Mouse (Mus musculus) kidney, adult 2 months (tissue): Measurements from ENCODE around the gene Uxs1. TPM values are rescaled to one million over a fixed set of nuclear protein-coding genes. Genes with fewer than 3 reads are reported as not detected.

Experiments used
- DNase-seq: peaks from one replicate; pipeline ENCODE4 v3.0.0; 2021
- H3K27ac ChIP-seq: fragments of 200-500 bp; 2 replicates; pipeline ENCODE4 v1.5.1; 2012; ENCODE audit warnings: low read depth, low read length, control low read depth, inconsistent platforms; ENCODE audit not compliant: insufficient read depth
- H3K27me3 ChIP-seq: fragments of 200-500 bp; replicated peaks from 2 replicates; pipeline ENCODE4 v1.6.1; 2012; ENCODE audit warnings: mild to moderate bottlenecking, moderate library complexity, low read length, inconsistent platforms; ENCODE audit not compliant: control insufficient read depth, insufficient read depth
- H3K36me3 ChIP-seq: fragments of 200-500 bp; 2 replicates; pipeline ENCODE4 v1.6.1; 2012; ENCODE audit warnings: mild to moderate bottlenecking, moderate library complexity, low read length, inconsistent platforms; ENCODE audit not compliant: control insufficient read depth, insufficient read depth
- H3K4me1 ChIP-seq: fragments of 200-500 bp; 2 replicates; pipeline ENCODE4 v1.6.1; 2011; ENCODE audit warnings: low read length; ENCODE audit not compliant: control insufficient read depth, insufficient read depth
- H3K4me3 ChIP-seq: fragments of 200-500 bp; 2 replicates; pipeline ENCODE4 v1.5.1; 2011; ENCODE audit warnings: mild to moderate bottlenecking, low read depth, low read length, control low read depth; ENCODE audit not compliant: insufficient read depth
- CTCF ChIP-seq: fragments of 200-500 bp; conservative IDR thresholded peaks from 2 replicates; pipeline ENCODE4 v1.5.1; 2011; ENCODE audit warnings: low read depth, mild to moderate bottlenecking, control low read depth, low read length, moderate library complexity, mixed read lengths; ENCODE audit not compliant: insufficient read depth, insufficient read length
- POLR2A ChIP-seq: fragments of 200-500 bp; IDR thresholded peaks from one replicate; pipeline ENCODE4 v1.6.1; 2011; ENCODE audit warnings: low read depth, low read length, control low read depth
- WGBS: fragments of 180-500 bp; shearing (Covaris S2); methylation state at CpG from one replicate; pipeline ENCODE4 v1.1.7; 2018; 5-methylcytosine and 5-hydroxymethylcytosine counted together
- polyA plus RNA-seq: library from polyadenylated mRNA; depleted of rRNA; stranded (reverse); fragments of >200 nt; gene quantifications from 2 replicates; pipeline ENCODE4 v1.2.3, GENCODE M21; 2012; rRNA removed

The Uxs1 gene
- 25.0 and 26.9 TPM in 2 replicates for polyA plus RNA-seq

- peak; percentile 99 for DNase-seq
- under 1% methylated on average over 41 of the region's 41 CpGs for WGBS
Observed at GRCm38 (mm10) chr1:43827763-43828194, at the start of gene Uxs1. Gene Uxs1 (minus strand): TSS chr1:43827800.

DNA sequence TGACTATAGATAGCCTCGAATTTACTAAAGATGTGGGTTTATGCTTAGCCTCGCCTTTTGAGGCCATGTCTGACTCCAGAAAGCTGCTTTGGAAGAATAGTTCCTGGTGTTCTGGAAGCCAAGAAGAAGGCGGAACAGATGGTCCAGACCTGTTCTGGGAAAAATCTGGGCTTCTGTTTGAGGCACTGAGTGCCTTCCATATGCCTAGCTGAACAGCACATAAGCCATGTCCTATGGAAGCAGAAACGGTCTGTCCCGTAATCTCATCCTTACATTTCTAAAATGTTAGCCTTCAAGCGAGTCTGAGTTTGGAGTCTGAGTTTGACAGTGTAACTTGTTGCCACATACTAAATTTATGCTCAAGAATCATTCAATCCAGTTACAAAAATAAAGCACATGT is 49.6 kb upstream of the Uxs1 start:
- WGBS, result 89% methylated on average over 6 of the region's 6 CpGs
- no peak overlapping the region for H3K4me3 ChIP-seq
- H3K27me3 ChIP-seq, result no peaks in the 10 kb centered on the region
- no peaks in the 10 kb centered on the region for H3K36me3 ChIP-seq
- no peak for TF ChIP-seq POLR2A
- no peak for TF ChIP-seq CTCF
- H3K4me1 ChIP-seq, result peaks cover 15% of the 10 kb centered on the region
- no peak for DNase-seq
- peak overlapping the region; percentile 46; the same call in 1 of the 2 replicates for H3K27ac ChIP-seq

More at GRCm38 (mm10) chr1:43827763-43828194, at the start of gene Uxs1:
- TF ChIP-seq CTCF, result no peak
- peak; percentile 85 for TF ChIP-seq POLR2A
- H3K27me3 ChIP-seq, result no peaks in the 10 kb centered on the region
- no peaks in the 10 kb centered on the region for H3K36me3 ChIP-seq
- H3K4me3 ChIP-seq, result peak within 1 kb of the TSS; percentile 86
- H3K27ac ChIP-seq, result peak within 1 kb of the TSS; percentile 67
- no peaks in the 10 kb centered on the region; the same call in 1 of the 2 replicates for H3K4me1 ChIP-seq

DNA sequence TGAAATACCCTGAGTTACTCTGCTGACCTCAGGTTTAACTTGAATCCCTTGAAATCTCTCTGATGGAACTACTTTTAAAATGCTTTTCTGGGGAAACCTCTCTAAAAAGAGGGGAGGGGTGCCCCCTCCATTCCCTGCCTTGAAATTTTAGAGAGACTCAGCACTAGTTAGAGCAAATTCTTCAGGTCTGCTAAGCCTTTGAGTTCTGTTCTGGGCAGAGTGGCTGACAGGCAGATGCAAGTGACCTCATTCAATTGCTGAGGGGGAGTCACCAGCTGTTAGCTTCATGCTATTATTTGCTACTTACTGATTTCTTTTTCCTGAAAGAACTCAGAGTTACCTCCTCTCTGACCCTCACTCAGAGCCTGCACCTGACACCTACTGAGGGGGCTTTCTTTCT is 43.5 kb upstream of the Uxs1 start:
- Histone ChIP-seq H3K4me3 (no peak overlapping the region), H3K27me3 (no peaks in the 10 kb centered on the region), H3K27ac (no peak overlapping the region), H3K36me3 (no peaks in the 10 kb centered on the region), H3K4me1 (no peaks in the 10 kb centered on the region)
- TF ChIP-seq CTCF (no peak), POLR2A (no peak)
- no peak for DNase-seq

DNA sequence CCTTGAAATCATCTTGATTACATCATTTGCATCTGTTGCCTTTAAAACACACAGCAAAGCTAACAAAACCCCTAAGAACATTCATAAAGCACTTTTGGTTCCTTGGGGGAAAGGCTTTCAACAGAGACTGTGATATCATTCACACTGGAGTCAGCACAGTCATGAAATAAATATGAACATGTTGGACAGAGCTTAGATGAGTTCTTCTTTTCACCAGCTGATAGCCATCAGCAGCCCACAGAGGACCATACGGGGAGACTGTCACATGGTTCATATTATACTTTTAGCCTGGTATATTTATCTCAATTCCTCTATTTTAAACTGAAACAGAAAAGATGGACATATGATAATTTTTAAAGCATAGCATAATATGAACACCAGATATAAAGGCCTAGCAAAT is 40.9 kb upstream of the Uxs1 start:
- Histone ChIP-seq H3K36me3 (no peaks in the 10 kb centered on the region), H3K27ac (no peak overlapping the region), H3K27me3 (no peaks in the 10 kb centered on the region), H3K4me3 (no peak overlapping the region), H3K4me1 (no peaks in the 10 kb centered on the region; the same call in 1 of the 2 replicates)
- no peak for DNase-seq
- TF ChIP-seq CTCF (no peak), POLR2A (no peak)
- 81% methylated on average over 1 of the region's 1 CpGs for WGBS

GRCm38 (mm10) chr1:43864758-43865157 is 37.2 kb upstream of the Uxs1 start:
- peak; percentile 57 for DNase-seq
- no peak for TF ChIP-seq CTCF
- no peaks in the 10 kb centered on the region for H3K36me3 ChIP-seq
- no peak overlapping the region for H3K4me3 ChIP-seq
- H3K27me3 ChIP-seq, result no peaks in the 10 kb centered on the region
- no peak overlapping the region for H3K27ac ChIP-seq
- H3K4me1 ChIP-seq, result no peaks in the 10 kb centered on the region; the same call in 1 of the 2 replicates

GRCm38 (mm10) chr1:43862614-43863013 is 35.0 kb upstream of the Uxs1 start:
- WGBS, result 67% methylated on average over 4 of the region's 4 CpGs

GRCm38 (mm10) chr1:43858988-43859387 is 31.4 kb upstream of the Uxs1 start:
- no peak for DNase-seq

More at GRCm38 (mm10) chr1:43862614-43863013, 35.0 kb upstream of the Uxs1 start:
- DNase-seq, result peak; percentile 84
- no peak for TF ChIP-seq POLR2A
- no peak for TF ChIP-seq CTCF
- H3K27ac ChIP-seq, result peak overlapping the region; percentile 63
- H3K4me1 ChIP-seq, result peaks cover 13% of the 10 kb centered on the region; the same call in 1 of the 2 replicates
- no peaks in the 10 kb centered on the region for H3K27me3 ChIP-seq
- no peaks in the 10 kb centered on the region for H3K36me3 ChIP-seq
- H3K4me3 ChIP-seq, result no peak overlapping the region

GRCm38 (mm10) chr1:43857656-43858055 is 30.1 kb upstream of the Uxs1 start:
- Histone ChIP-seq H3K27me3 (no peaks in the 10 kb centered on the region), H3K4me1 (peaks cover 13% of the 10 kb centered on the region; the same call in 1 of the 2 replicates), H3K4me3 (no peak overlapping the region), H3K27ac (no peak overlapping the region), H3K36me3 (no peaks in the 10 kb centered on the region)
- DNase-seq, result peak; percentile 86
- TF ChIP-seq CTCF (no peak), POLR2A (no peak)
- 52% methylated on average over 1 of the region's 1 CpGs for WGBS

More at GRCm38 (mm10) chr1:43858988-43859387, 31.4 kb upstream of the Uxs1 start:
- no peak for TF ChIP-seq POLR2A
- TF ChIP-seq CTCF, result no peak
- Histone ChIP-seq H3K4me1 (peaks cover 13% of the 10 kb centered on the region; the same call in 1 of the 2 replicates), H3K36me3 (no peaks in the 10 kb centered on the region), H3K4me3 (no peak overlapping the region), H3K27ac (peak overlapping the region; percentile 16; the same call in 1 of the 2 replicates), H3K27me3 (no peaks in the 10 kb centered on the region)
- WGBS, result 62% methylated on average over 5 of the region's 5 CpGs
